Mouse (Mus musculus): ENCODE data around the gene Fbxo22. TPM values are rescaled to one million over a fixed set of nuclear protein-coding genes. Genes with fewer than 3 reads are reported as not detected.
"Not testable (repeated sequence)": the region's sequence is repeated elsewhere in the genome, so short reads cannot be mapped to it uniquely, and the experiment has no call there.

Gene Fbxo22
- polyA plus RNA-seq, 1 experiment from 2014 or later = 79.9 TPM

DNA sequence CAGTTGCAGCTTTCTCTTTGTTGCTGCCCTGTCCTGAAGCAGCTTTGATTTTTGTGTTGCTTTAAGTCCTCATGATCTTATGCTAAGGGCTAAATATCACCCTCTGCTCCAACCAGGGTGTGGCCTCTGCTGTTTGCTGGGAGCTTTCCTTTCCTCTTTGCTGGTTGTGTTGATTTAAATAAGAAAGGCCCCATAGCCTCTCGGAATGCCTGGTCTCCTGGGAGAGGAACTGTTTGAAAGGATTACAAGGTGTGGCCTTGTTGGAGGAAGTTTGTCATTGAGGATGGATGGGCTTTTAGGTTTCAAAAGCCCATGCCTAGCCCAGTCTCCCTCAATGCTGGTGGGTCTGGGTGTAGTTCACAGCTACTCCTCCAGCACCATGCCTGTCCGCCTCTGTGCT lies 7.4 kb downstream of the Fbxo22 start:
- H3K9me3 ChIP-seq = no peaks in the 10 kb centered on the region
- H3K9ac ChIP-seq = no peak overlapping the region
- H3K36me3 ChIP-seq = peaks cover 77% of the 10 kb centered on the region
- no peak for ATAC-seq (ENCODE audit: low read depth)
- H3K4me1 ChIP-seq (replicated peaks) = peaks cover 9% of the 10 kb centered on the region
- H3K27me3 ChIP-seq = no peaks in the 10 kb centered on the region
- WGBS = 63% methylated on average over 2 of the region's 2 CpGs
- no peak overlapping the region for H3K4me3 ChIP-seq
- no peak overlapping the region for H3K4me2 ChIP-seq
- no peak overlapping the region for H3K27ac ChIP-seq (replicated peaks)

- WGBS = 98% methylated on average over 3 of the region's 3 CpGs
- Histone ChIP-seq H3K27me3 (no peaks in the 10 kb centered on the region), H3K4me1 (replicated peaks) (no peaks in the 10 kb centered on the region), H3K27ac (replicated peaks) (no peak overlapping the region), H3K9ac (no peak overlapping the region), H3K36me3 (peaks cover 90% of the 10 kb centered on the region), H3K4me2 (no peak overlapping the region), H3K4me3 (no peak overlapping the region), H3K9me3 (no peaks in the 10 kb centered on the region)
- no peak for ATAC-seq (ENCODE audit: low read depth)
Observed at GRCm38 (mm10) chr9:55217381-55217780, 8.7 kb downstream of the Fbxo22 start.

- Histone ChIP-seq H3K9ac (no peak overlapping the region), H3K4me1 (replicated peaks) (no peaks in the 10 kb centered on the region), H3K27me3 (no peaks in the 10 kb centered on the region), H3K36me3 (peaks cover 58% of the 10 kb centered on the region), H3K4me3 (no peak overlapping the region), H3K9me3 (no peaks in the 10 kb centered on the region), H3K27ac (replicated peaks) (no peak overlapping the region), H3K4me2 (no peak overlapping the region)
- ATAC-seq (ENCODE audit: low read depth) = no peak
- 92% methylated on average over 7 of the region's 7 CpGs for WGBS
Observed at GRCm38 (mm10) chr9:55225165-55225737, 16.5 kb downstream of the Fbxo22 start.

DNA sequence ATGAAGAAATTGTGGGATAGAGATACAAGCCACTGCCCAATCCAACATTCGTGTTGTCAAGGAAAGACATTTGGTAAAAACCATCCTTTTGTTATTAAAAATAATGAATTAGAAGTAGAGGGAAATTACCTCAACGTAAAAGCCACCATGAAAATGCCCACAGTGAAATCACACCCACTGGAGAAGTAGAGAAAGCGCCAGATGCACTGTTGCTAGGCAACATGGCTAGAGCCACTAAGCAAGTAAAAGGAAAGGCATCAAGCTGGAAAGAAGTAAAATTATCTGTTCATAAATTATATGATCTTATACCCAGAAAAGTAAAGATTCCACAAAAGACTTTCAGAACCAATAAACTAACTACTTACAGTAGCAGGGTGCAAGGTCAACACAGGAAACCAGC lies 17.5 kb downstream of the Fbxo22 start:
- Histone ChIP-seq H3K36me3 (peaks cover 48% of the 10 kb centered on the region), H3K27me3 (no peaks in the 10 kb centered on the region), H3K4me2 (no peak overlapping the region), H3K9ac (no peak overlapping the region), H3K9me3 (no peaks in the 10 kb centered on the region), H3K4me3 (no peak overlapping the region), H3K4me1 (replicated peaks) (no peaks in the 10 kb centered on the region), H3K27ac (replicated peaks) (no peak overlapping the region; the same call in 1 of the 2 replicates)
- no peak for ATAC-seq (ENCODE audit: low read depth)
- 58% methylated on average over 3 of the region's 3 CpGs for WGBS

GRCm38 (mm10) chr9:55228149-55228548 lies 19.4 kb downstream of the Fbxo22 start:
- Histone ChIP-seq H3K4me1 (replicated peaks) (no peaks in the 10 kb centered on the region), H3K9me3 (no peaks in the 10 kb centered on the region), H3K27ac (replicated peaks) (no peak overlapping the region), H3K9ac (no peak overlapping the region), H3K4me3 (no peak overlapping the region), H3K27me3 (no peaks in the 10 kb centered on the region), H3K36me3 (peaks cover 29% of the 10 kb centered on the region), H3K4me2 (no peak overlapping the region)
- 81% methylated on average over 4 of the region's 4 CpGs for WGBS
- no peak for ATAC-seq (ENCODE audit: low read depth)

- Histone ChIP-seq H3K4me1 (replicated peaks) (no peaks in the 10 kb centered on the region), H3K4me3 (no peak overlapping the region), H3K9me3 (no peaks in the 10 kb centered on the region), H3K9ac (no peak overlapping the region), H3K27me3 (no peaks in the 10 kb centered on the region), H3K4me2 (no peak overlapping the region), H3K27ac (replicated peaks) (no peak overlapping the region), H3K36me3 (peaks cover 20% of the 10 kb centered on the region)
- 76% methylated on average over 10 of the region's 10 CpGs for WGBS
- ATAC-seq (ENCODE audit: low read depth) = no peak
Observed at GRCm38 (mm10) chr9:55229010-55229409, 20.3 kb downstream of the Fbxo22 start.

DNA sequence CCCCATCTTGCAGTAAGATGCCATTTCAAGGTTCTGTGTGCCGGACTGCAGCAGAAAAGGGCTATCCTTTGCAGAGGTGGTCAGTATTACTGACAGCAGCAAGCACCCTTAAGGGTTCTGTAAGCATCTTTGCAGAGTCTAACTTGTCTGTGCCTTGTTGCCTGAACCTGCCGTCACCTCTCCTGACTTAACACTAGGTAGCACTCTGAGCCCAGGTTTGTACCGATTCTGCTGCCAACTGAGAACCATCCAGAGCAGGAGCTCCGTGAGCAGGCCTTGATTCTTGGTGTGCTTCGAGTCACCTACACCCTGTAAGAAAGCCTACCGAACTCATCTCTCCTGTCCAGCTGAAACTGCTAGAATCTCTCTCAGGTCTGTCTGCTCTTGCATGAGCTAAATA lies 22.8 kb downstream of the Fbxo22 start:
- Histone ChIP-seq H3K27ac (replicated peaks) (no peak overlapping the region), H3K27me3 (no peaks in the 10 kb centered on the region), H3K9ac (no peak overlapping the region), H3K36me3 (no peaks in the 10 kb centered on the region), H3K9me3 (no peaks in the 10 kb centered on the region), H3K4me3 (no peak overlapping the region), H3K4me2 (no peak overlapping the region), H3K4me1 (replicated peaks) (no peaks in the 10 kb centered on the region)
- WGBS = 68% methylated on average over 6 of the region's 6 CpGs
- no peak for ATAC-seq (ENCODE audit: low read depth)

DNA sequence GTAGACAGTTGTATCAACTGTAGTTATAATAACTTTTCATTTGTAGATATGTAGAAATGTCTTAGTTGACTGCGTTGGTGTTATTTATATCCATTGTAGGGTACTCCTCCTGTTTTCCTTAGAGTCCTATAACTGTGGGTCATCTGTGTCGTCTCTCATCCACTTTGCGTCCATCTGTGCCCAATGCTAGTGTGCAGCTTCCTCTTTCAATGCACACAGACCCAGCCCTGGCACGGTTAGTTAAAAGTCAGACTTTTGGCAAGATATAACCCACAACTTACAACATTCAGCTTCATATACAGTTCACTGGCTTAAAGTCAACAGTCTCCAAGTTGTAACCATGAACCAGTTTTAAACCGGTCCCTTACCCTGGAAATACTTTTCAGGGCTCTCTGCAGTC lies 23.4 kb downstream of the Fbxo22 start:
- no peaks in the 10 kb centered on the region for H3K9me3 ChIP-seq
- H3K4me1 ChIP-seq (replicated peaks) = no peaks in the 10 kb centered on the region
- H3K27me3 ChIP-seq = no peaks in the 10 kb centered on the region
- 94% methylated on average over 5 of the region's 5 CpGs for WGBS
- H3K27ac ChIP-seq (replicated peaks) = no peak overlapping the region
- no peak overlapping the region for H3K4me2 ChIP-seq
- no peak overlapping the region for H3K9ac ChIP-seq
- no peaks in the 10 kb centered on the region for H3K36me3 ChIP-seq
- ATAC-seq (ENCODE audit: low read depth) = no peak
- H3K4me3 ChIP-seq = no peak overlapping the region

- H3K9ac ChIP-seq = no peak overlapping the region
- ATAC-seq (ENCODE audit: low read depth) = no peak
- H3K4me2 ChIP-seq = no peak overlapping the region
- no peak overlapping the region for H3K4me3 ChIP-seq
- H3K36me3 ChIP-seq = no peaks in the 10 kb centered on the region
- WGBS = 87% methylated on average over 7 of the region's 7 CpGs
- no peaks in the 10 kb centered on the region for H3K4me1 ChIP-seq (replicated peaks)
- H3K27me3 ChIP-seq = no peaks in the 10 kb centered on the region
- no peak overlapping the region for H3K27ac ChIP-seq (replicated peaks)
- no peaks in the 10 kb centered on the region for H3K9me3 ChIP-seq
Observed at GRCm38 (mm10) chr9:55232586-55232985, 23.9 kb downstream of the Fbxo22 start.

GRCm38 (mm10) chr9:55233076-55233475 lies 24.4 kb downstream of the Fbxo22 start:
- H3K27me3 ChIP-seq; H3K4me2 ChIP-seq; H3K27ac ChIP-seq (replicated peaks); H3K9ac ChIP-seq; H3K4me1 ChIP-seq (replicated peaks); ATAC-seq (ENCODE audit: low read depth); H3K36me3 ChIP-seq; H3K9me3 ChIP-seq; H3K4me3 ChIP-seq: not testable (repeated sequence)
- WGBS = 69% methylated on average over 11 of the region's 11 CpGs

DNA sequence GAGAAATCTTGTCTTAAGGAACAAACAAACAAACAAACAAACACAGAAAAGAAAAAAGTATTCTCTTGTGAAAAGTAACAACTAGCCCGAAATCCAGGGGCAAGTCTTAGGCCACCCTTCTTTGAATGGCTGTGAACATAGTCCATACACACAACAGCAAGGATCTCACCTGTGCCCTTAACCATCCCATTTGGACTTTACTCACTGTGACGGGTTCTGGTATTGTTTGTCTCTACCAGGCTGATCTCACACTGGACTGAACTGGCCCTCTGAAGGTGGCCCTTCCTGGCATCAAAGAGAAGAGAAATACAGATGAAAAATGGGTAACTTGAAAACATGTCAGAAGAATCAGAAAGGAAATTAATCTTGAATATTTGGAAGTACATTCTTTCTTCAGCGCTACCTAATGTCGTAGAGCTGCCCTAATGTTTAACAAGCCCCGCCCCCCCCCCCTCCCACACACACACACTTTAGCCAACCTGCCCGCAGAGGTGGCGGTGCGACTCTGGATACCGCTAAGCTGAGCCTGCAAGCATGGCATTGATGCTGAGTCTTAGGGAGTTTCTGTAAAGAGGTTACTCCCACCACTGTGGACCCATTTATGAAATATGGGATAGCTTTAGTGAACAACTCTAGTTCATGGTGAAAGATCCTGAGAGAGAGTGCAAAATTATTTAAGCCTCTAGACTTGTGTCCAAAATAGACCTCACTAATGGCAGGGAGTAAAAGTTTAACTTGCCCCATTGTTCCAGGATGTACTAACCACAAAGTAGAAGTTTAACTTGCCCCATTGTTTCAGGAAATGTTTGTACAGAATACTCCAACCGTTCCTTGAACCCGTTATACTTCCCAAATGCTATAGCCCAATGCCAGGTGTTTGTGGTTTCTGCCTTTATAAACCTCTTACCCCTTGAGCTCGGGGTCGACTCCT lies 27.8 kb downstream of the Fbxo22 start:
- no peak overlapping the region for H3K4me3 ChIP-seq
- no peaks in the 10 kb centered on the region for H3K9me3 ChIP-seq
- no peaks in the 10 kb centered on the region for H3K27me3 ChIP-seq
- no peaks in the 10 kb centered on the region for H3K36me3 ChIP-seq
- 74% methylated on average over 13 of the region's 13 CpGs for WGBS
- H3K4me1 ChIP-seq (replicated peaks) = no peaks in the 10 kb centered on the region
- H3K4me2 ChIP-seq = no peak overlapping the region
- H3K27ac ChIP-seq (replicated peaks) = no peak overlapping the region
- no peak overlapping the region for H3K9ac ChIP-seq
- ATAC-seq (ENCODE audit: low read depth) = no peak

DNA sequence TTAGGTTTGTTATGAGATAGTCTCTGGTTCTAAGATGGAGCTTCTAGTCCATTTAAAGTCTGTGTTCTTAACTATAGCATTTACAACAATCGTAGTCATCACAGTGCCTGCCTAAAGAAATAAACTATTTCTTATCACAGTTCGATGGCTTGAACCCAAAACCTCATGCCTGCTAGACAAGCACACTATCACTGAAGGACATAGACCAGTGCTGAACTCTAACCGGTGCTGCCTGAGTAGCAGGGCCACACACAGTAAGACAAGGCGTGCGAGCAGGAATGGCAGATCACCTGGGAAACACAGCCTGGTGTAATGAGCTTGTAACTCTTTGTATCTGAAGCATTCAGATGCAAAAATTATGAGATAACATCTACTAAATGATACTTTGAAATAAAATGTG lies 32.1 kb downstream of the Fbxo22 start:
- Histone ChIP-seq H3K9ac (no peak overlapping the region), H3K27me3 (0 out of 2 replicates have a peak, but pooled peaks cover 2% of the 10 kb centered on the region), H3K4me3 (no peak overlapping the region), H3K4me1 (replicated peaks) (no peaks in the 10 kb centered on the region), H3K4me2 (no peak overlapping the region), H3K9me3 (no peaks in the 10 kb centered on the region), H3K27ac (replicated peaks) (no peak overlapping the region), H3K36me3 (no peaks in the 10 kb centered on the region)
- WGBS = 89% methylated on average over 5 of the region's 5 CpGs
- ATAC-seq (ENCODE audit: low read depth) = no peak
